Mouse (Mus musculus) kidney, adult 2 months (tissue): ENCODE data around the gene Chst8. TPM values are rescaled to one million over a fixed set of nuclear protein-coding genes. Genes with fewer than 3 reads are reported as not detected.
A peak's percentile ranks its signal among the peaks of the same experiment; 100 is the strongest.

Experiments used
- DNase-seq: peaks from one replicate; pipeline ENCODE4 v3.0.0; 2021
- H3K27ac ChIP-seq: fragments of 200-500 bp; 2 replicates; pipeline ENCODE4 v1.5.1; 2012; ENCODE audit warnings: low read depth, low read length, control low read depth, inconsistent platforms; ENCODE audit not compliant: insufficient read depth
- H3K27me3 ChIP-seq: fragments of 200-500 bp; replicated peaks from 2 replicates; pipeline ENCODE4 v1.6.1; 2012; ENCODE audit warnings: mild to moderate bottlenecking, moderate library complexity, low read length, inconsistent platforms; ENCODE audit not compliant: control insufficient read depth, insufficient read depth
- H3K36me3 ChIP-seq: fragments of 200-500 bp; 2 replicates; pipeline ENCODE4 v1.6.1; 2012; ENCODE audit warnings: mild to moderate bottlenecking, moderate library complexity, low read length, inconsistent platforms; ENCODE audit not compliant: control insufficient read depth, insufficient read depth
- H3K4me1 ChIP-seq: fragments of 200-500 bp; 2 replicates; pipeline ENCODE4 v1.6.1; 2011; ENCODE audit warnings: low read length; ENCODE audit not compliant: control insufficient read depth, insufficient read depth
- H3K4me3 ChIP-seq: fragments of 200-500 bp; 2 replicates; pipeline ENCODE4 v1.5.1; 2011; ENCODE audit warnings: mild to moderate bottlenecking, low read depth, low read length, control low read depth; ENCODE audit not compliant: insufficient read depth
- CTCF ChIP-seq: fragments of 200-500 bp; conservative IDR thresholded peaks from 2 replicates; pipeline ENCODE4 v1.5.1; 2011; ENCODE audit warnings: low read depth, mild to moderate bottlenecking, control low read depth, low read length, moderate library complexity, mixed read lengths; ENCODE audit not compliant: insufficient read depth, insufficient read length
- POLR2A ChIP-seq: fragments of 200-500 bp; IDR thresholded peaks from one replicate; pipeline ENCODE4 v1.6.1; 2011; ENCODE audit warnings: low read depth, low read length, control low read depth
- WGBS: fragments of 180-500 bp; shearing (Covaris S2); methylation state at CpG from one replicate; pipeline ENCODE4 v1.1.7; 2018; 5-methylcytosine and 5-hydroxymethylcytosine counted together
- polyA plus RNA-seq: library from polyadenylated mRNA; depleted of rRNA; stranded (reverse); fragments of >200 nt; gene quantifications from 2 replicates; pipeline ENCODE4 v1.2.3, GENCODE M21; 2012

Chst8 gene
- polyA plus RNA-seq, 1 experiment, result 8.3 TPM

- DNase-seq, result peak; percentile 92
- WGBS, result 40% methylated on average over 11 of the region's 11 CpGs
- no peak for TF ChIP-seq CTCF
- TF ChIP-seq POLR2A, result no peak
- H3K36me3 ChIP-seq, result no peaks in the 10 kb centered on the region
- H3K27me3 ChIP-seq, result no peaks in the 10 kb centered on the region
- H3K4me1 ChIP-seq, result peaks cover 7% of the 10 kb centered on the region
- H3K27ac ChIP-seq, result no peak overlapping the region
- H3K4me3 ChIP-seq, result no peak overlapping the region
Observed at GRCm38 (mm10) chr7:34714848-34715460, 97.6 kb downstream of the Chst8 start.

GRCm38 (mm10) chr7:34709111-34709510 is 103.4 kb downstream of the Chst8 start:
- H3K4me1 ChIP-seq, result 0 out of 2 replicates have a peak, but pooled peaks cover 4% of the 10 kb centered on the region
- H3K36me3 ChIP-seq, result no peaks in the 10 kb centered on the region
- no peak for DNase-seq
- no peak overlapping the region for H3K27ac ChIP-seq
- TF ChIP-seq CTCF, result no peak
- TF ChIP-seq POLR2A, result no peak
- H3K27me3 ChIP-seq, result no peaks in the 10 kb centered on the region
- H3K4me3 ChIP-seq, result no peak overlapping the region
- WGBS, result 78% methylated on average over 4 of the region's 4 CpGs

DNA sequence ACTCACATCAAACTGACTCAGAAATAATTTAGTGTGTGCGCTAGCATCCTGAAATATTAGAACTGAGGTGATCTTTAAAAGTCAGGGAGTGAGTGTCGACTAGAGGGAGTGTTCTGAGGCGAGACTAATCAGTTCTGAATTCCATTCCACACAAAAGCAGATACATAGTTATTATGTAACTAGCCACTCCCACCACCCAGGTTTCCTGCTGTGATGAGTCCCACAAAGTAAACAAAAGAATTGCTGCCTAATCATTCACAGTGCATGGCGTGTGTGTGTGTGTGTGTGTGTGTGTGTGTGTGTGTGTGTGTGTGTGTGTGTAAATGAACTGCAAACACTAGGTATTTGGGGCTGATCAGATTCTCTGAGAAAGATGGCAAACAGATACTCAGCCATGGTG is 108.1 kb downstream of the Chst8 start:
- DNase-seq, result peak; percentile 62
- Histone ChIP-seq H3K36me3 (no peaks in the 10 kb centered on the region), H3K4me3 (no peak overlapping the region), H3K27me3 (no peaks in the 10 kb centered on the region), H3K4me1 (0 out of 2 replicates have a peak, but pooled peaks cover 4% of the 10 kb centered on the region), H3K27ac (no peak overlapping the region)
- TF ChIP-seq CTCF, result no peak
- no peak for TF ChIP-seq POLR2A
- 31% methylated on average over 4 of the region's 4 CpGs for WGBS

DNA sequence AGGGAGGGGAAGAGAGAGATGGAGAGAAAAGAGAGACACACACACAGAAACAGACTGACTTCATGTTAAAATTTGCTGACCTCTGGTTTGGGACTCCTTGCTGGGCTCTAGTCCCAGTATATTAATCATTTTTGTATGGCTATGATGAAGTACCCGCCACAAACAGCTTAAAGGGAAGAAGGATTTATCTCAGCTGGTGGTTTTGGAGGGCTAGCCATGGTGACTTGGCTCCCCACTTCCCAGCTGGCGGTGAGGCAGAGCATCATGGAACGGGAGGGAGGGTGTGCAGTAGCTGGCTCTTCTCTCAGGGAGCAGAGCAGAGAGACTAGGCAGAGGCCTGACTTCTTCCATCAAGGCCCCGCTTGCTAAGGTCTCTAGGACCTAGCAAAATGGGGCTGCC is 109.1 kb downstream of the Chst8 start:
- no peak for DNase-seq
- Histone ChIP-seq H3K27me3 (no peaks in the 10 kb centered on the region), H3K4me3 (no peak overlapping the region), H3K36me3 (no peaks in the 10 kb centered on the region), H3K27ac (no peak overlapping the region), H3K4me1 (0 out of 2 replicates have a peak, but pooled peaks cover 4% of the 10 kb centered on the region)
- 72% methylated on average over 4 of the region's 4 CpGs for WGBS
- TF ChIP-seq POLR2A (no peak), CTCF (no peak)

DNA sequence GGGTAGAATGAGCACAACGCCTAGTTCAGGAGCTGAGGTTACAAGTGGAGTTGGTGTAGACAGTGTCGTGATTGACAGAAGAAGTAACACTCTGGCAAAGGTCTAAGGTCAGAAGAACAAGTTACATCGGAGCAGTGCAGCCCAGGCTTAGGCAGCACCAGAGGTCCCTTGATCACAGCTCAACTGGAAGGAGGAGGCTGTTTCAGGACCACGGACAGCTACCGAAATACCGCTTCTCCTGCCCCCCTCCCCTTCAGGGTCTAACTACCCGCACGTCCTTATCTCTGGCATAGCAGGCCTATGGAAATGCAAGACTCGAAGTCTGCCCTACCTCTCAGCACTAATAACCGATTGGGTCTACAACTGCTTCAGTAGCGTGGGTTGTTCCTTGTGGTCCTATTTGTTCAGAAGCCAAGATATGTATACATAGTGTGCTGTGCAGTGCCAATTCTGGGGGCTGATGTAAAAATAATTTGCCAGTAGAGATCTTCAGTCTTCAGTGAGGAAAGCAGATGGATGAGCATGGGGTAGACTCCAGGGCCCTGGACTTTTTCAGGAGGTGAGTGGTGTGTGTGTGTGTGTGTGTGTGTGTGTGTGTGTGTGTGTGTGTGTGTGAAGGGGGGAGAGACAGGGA is 109.7 kb downstream of the Chst8 start:
- WGBS, result 25% methylated on average over 11 of the region's 11 CpGs
- TF ChIP-seq POLR2A, result no peak
- no peak for TF ChIP-seq CTCF
- DNase-seq, result no peak
- Histone ChIP-seq H3K36me3 (no peaks in the 10 kb centered on the region), H3K27me3 (no peaks in the 10 kb centered on the region), H3K4me3 (no peak overlapping the region), H3K4me1 (0 out of 2 replicates have a peak, but pooled peaks cover 4% of the 10 kb centered on the region), H3K27ac (no peak overlapping the region)

- DNase-seq, result no peak
- Histone ChIP-seq H3K4me3 (no peak overlapping the region), H3K4me1 (0 out of 2 replicates have a peak, but pooled peaks cover 4% of the 10 kb centered on the region), H3K36me3 (no peaks in the 10 kb centered on the region), H3K27me3 (no peaks in the 10 kb centered on the region), H3K27ac (no peak overlapping the region)
- WGBS, result 74% methylated on average over 3 of the region's 3 CpGs
- TF ChIP-seq POLR2A (no peak), CTCF (no peak)
Observed at GRCm38 (mm10) chr7:34699888-34700287, 112.6 kb downstream of the Chst8 start.

DNA sequence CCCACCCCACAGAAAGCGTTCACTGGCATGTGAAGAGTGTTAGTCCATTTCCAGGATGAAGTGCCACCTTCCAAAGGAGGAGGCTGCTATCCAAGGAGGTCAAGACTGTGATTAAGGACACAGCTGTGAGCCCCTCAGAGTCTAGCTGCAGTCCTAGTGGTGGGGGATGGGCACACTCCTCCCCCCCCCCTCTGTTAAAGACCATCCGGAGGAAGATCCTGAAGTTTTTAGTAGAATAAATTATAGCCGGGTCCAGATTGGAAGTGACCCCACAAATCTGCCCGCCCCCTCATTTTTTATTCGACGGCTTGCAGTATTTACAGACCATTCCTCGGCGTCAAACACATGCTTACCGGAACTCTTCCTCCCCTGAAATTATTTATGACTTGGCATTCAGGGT is 114.3 kb downstream of the Chst8 start:
- no peak for DNase-seq
- 41% methylated on average over 9 of the region's 9 CpGs for WGBS
- Histone ChIP-seq H3K36me3 (no peaks in the 10 kb centered on the region), H3K27me3 (no peaks in the 10 kb centered on the region), H3K4me1 (no peaks in the 10 kb centered on the region), H3K27ac (no peak overlapping the region), H3K4me3 (no peak overlapping the region)
- TF ChIP-seq CTCF (no peak), POLR2A (no peak)
